Mouse (Mus musculus) E14TG2a.4 (cell line): ENCODE measurements around the gene Rbfox1.

Experiments
- CTCF ChIP-seq: conservative IDR thresholded peaks from 2 replicates; pipeline ENCODE4 v1.5.1; 2014; ENCODE audit warnings: low read length
- NANOG ChIP-seq: IDR thresholded peaks from 2 replicates; pipeline ENCODE4 v1.6.1; 2014; ENCODE audit warnings: borderline replicate concordance, low read length, mixed read lengths
- POU5F1 ChIP-seq: IDR thresholded peaks from 2 replicates; pipeline ENCODE4 v1.6.1; 2014; ENCODE audit warnings: low read length, borderline replicate concordance

GRCm38 (mm10) chr16:6065481-6065880, 180.3 kb downstream of the Rbfox1 start:
- TF ChIP-seq CTCF (no peak), POU5F1 (no peak), NANOG (no peak)
